Mouse (Mus musculus) gastrocnemius, adult 18-20 months (tissue): ENCODE measurements around the gene Ednrb. TPM values are rescaled to one million over a fixed set of nuclear protein-coding genes. Genes with fewer than 3 reads are reported as not detected.
"Not testable (repeated sequence)": the region's sequence is repeated elsewhere in the genome, so short reads cannot be mapped to it uniquely, and the experiment has no call there.

ENCODE experiments used
- DNase-seq: peaks from one replicate; pipeline ENCODE4 v3.0.0; 2021; ENCODE audit warnings: low spot score
- total RNA-seq, 2 experiments: library from RNA; stranded (reverse); gene quantifications; 2 replicates each; pipeline ENCODE4 v1.2.3; 2021

Ednrb gene
- total RNA-seq, 2 experiments from 2014 or later: 5.9 to 8.5 TPM

DNA sequence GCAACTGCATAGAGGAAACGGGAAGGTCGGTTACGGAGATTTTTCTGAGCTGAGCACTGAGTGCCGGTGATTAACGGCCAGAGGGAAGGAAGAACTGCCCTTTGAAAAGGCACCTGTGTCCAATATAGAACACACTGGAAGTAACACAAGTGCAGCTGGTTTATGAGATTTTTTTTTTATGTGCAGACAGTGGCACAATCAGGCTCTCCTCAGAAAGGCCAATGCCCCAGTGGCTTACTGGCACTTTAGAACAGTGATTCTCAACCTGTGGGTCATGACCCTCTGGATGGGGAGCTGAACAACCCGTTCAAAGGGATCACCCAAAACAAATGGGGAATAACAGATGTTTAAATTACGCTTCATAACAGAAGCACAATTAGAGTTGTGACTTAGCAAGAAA is 20.7 kb downstream of the Ednrb start:
- no peak for DNase-seq

DNA sequence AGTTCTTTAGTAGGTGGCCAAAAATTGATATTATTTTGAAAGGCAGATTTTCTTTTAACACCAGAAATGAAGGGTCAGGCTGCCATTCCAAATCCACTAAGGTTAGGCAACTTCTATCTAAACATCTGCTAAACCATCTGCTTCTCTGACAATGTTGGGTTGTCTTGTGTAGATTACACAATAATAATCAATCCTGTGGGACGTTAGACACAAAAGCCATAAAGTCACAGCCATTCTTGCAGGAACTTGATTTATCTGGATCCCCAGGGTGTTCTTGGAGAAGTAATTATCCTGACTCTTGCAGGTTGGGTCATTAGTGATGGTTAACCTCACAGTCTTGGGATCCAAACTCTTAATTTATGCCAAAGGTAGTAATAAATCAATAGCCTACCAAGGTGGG is 21.6 kb downstream of the Ednrb start:
- no peak for DNase-seq

DNA sequence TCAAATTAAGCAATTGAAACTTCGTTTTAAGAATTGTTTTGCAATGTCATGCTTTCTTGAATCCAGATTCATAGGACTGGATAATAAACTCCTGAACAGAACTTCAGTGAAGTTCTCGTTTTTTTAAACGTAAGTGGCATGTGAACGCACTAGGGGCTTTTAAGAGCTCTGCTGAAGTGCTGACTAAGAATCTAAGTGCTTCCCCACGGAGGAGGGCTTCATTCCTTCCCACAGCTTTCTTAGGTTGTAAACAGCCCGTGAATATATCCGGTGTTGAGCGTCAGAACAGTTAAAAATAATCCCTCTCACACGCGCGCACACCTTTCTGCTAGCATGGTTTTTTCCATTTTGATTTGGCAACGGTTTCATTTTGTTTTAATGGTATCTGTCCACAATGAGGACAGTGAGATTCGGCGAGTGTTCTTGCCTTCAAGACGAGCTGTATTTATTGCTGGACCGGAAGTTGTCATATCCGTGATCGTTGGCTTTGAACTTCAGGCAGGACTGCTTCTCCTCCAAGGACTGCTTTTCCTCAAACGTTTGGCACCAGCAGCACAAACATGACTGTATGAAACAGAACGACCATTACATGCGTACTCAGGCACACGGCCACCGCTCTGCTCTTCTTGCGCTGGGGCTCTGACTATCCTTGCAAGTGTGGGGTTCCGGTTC is 27.4 kb downstream of the Ednrb start:
- DNase-seq: peak; percentile 12

DNA sequence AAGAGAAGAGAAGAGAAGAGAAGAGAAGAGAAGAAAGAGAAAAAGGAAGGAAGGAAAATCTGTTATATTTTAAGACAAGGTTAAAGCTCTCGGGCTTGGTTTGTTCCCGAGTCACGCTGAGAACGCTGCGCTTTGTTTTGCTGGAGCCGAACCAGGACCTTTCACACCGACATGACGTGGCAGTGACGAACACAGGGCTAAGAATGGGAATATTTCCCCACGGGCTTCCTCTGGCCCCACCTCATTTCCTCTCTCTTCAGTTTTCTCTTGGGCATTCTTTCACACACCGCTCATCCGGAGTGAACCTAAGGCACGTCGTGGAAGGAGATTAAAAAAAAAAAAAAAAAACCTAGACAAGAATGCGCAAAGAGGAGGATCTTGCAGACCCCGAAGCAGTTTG is 28.7 kb downstream of the Ednrb start:
- DNase-seq: peak; percentile 44

DNA sequence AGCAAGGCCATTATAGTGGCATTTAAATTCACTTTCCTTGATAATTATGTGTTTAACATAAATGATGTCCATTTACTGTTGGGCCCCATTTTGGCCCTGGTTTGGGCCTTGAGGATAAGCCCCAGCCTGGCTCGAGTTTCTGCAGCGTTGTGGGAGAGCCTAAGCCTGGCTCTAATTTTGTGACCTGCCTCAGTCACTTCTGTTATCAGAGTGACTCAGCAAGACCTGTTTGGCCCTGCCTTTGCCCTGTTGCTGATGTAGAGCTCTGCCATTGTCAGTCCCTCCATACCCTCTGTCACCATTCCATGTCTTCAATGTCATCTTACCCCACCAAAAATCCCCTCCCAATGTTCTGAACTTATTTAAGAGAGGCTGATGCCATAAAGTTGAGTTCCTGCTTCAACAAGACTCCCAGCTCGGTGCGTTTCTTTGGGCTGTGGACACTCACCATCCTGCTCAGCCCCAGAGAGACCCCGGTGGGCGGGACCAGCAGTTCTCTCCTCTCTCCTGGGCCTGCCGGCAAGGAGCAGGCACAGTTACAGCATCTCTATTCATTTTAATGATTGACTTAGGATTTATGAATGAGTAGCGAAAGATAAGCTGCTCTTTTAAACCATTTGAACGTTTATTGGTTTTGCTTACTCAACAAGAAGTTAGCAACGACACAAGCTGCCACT is 30.0 kb downstream of the Ednrb start:
- no peak for DNase-seq

DNA sequence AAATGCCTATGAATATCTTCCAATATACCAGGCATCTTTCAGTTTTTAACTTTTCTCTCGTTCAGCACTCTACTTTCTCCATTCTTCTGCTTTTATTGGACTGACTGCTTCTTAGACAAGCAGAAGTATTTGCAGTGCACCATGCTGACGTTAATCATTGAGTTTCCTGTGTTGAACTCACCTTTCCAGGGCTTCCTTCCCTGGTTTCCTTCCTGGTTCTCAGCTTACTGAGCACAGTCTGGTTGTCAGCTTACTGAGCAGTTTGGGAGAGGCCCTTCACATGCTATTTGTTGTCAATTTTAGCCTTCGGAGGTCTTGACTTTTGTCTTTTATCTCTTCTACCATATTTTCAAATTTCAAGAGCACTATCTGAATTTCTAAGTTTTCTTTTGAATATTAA is 31.0 kb downstream of the Ednrb start:
- no peak for DNase-seq

DNA sequence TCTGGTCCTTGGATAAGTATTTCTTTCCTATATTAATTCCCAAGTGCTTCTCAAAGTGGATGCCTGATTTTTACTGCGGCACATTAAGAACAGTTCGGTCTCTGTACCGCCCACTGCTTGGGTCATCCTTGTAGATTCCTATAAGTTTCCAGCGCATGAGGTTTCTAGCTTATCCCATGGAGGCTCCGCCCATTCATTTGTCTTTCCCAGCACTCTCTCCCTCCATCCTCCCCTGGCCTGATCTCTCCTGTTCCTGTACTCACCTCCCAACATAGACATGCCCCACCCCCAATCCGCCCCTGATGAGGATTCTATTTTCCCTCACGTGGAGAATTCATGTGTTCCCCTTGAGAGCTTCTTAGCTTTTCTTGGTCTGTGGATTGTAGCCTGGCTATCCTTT is 32.9 kb downstream of the Ednrb start:
- no peak for DNase-seq

DNA sequence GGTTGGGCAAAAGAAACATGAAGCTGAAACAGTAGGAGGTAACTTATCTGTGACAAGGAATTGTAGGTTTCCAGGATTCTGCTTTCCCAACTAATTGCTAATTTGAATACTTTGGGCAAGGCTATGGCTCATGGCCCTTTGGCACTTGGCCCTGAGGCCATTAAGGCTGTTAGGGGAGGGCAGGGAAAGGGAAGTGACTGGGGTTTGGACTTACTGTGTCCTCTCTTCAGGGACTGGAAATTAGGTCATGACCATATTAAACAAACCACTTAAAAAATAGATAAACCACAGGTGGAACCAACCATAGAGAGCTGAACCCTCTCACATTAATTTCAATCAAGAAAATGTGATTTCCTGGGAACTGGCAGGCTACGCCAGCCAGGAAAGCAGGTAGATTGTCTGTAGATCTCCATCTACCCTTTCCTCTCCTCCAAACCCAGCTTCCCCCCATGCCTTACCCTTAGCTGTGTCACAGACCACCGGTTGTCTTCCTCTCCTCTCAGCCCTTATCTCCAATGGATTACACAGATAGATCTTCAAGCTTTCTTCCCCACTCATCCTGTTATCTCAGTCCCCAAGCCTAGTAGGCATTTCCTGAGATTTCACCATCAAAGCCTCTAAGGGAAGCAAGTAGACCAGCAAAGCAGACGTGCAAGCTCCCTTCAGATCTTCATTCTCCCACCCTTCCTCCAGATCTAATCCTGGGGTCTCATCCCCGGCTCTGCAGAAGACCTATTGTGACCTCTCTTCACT is 40.1 kb downstream of the Ednrb start:
- DNase-seq: no peak

DNA sequence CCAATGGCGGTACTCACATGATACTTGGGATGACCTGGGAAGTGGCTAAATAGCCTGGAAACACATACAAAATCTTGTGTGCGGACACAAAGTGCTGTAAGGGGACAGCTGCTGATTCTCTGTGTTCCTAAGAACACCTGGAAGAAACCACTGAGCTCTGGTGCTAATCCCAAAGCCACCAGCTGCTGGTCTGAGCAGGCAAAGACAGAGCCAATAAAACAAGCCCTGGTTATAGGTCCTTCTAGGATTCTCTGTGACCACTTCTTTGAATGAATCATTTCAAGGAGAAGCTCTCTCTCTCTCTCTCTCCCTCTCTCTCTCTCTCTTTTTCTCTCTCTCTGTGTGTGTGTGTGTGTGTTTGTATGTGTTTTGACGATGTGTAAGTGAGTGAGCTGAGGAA is 47.1 kb downstream of the Ednrb start:
- DNase-seq: no peak

DNA sequence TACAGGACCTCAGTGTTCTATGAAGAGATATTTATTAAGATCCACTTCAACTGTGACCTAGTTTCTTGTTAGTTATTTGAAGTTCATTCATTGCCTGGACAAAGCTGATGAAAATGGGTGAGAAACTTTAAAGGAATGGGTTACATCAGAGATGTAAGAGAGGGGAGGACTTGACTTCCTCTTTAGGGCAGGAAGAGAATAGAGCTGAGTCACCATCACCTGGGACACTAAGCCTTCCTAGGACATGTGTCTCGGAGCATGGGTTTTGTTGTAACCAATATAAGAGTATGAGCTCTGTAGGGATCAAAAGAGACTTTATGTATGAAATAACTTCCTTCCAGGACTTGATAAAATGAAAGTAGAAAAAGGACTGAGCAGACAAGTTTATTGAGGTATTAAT is 48.6 kb downstream of the Ednrb start:
- no peak for DNase-seq

DNA sequence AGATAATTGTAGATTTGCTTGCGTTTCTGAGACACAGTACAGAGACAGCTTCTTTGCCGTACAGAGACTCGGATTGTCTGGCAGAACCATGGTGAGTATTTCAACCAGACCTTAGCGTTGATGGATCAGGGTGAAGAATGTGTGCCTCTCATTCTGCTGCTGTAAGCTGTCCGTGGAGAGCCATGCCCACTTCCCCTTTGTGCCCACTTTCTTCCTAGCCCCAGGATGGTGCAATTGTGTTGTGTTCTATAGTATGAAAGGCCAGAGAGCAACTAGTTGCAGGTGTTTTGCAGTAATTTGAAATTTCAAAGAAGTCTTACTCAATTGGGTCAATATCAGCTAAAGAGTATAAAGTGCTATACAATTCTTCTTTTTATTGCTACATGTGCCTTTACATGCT is 50.8 kb downstream of the Ednrb start:
- DNase-seq: no peak

DNA sequence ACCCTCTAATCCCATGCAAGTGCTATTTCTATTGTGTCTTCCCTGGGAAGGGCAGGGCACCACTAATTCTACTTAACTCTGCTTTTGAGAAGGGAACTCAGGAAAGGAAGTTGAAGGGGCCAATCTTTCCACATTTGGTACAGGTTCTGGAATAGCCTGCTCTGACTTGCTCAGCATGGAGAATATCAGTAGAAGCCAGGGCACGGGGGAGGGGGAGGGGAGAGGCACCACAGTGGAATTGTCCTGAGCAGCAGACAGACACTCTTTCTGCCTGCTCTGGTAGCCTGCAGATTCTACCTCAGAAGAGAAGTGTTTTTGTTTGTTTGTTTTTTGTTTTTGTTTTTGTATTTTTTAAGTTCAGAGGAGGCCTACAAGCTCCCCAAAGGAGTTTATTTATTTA is 51.5 kb downstream of the Ednrb start:
- no peak for DNase-seq

DNA sequence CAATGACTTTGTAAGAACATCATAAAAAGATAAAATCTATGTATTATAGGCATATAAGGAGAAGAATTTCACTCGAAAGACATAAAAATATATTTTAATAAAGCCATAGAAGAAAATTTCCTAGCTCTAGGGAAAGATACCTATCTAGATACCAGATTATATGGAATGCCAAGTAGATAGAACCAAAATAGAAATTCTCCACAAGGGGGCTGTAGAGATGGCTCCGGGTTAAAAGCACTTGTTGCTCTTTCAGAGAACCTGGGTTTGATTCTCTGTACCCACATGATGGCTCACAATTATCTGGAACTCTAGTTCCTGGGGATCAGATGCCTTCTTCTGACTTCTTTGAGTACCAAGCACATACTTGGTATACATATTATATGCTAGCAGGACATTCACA is 56.7 kb downstream of the Ednrb start:
- no peak for DNase-seq

DNA sequence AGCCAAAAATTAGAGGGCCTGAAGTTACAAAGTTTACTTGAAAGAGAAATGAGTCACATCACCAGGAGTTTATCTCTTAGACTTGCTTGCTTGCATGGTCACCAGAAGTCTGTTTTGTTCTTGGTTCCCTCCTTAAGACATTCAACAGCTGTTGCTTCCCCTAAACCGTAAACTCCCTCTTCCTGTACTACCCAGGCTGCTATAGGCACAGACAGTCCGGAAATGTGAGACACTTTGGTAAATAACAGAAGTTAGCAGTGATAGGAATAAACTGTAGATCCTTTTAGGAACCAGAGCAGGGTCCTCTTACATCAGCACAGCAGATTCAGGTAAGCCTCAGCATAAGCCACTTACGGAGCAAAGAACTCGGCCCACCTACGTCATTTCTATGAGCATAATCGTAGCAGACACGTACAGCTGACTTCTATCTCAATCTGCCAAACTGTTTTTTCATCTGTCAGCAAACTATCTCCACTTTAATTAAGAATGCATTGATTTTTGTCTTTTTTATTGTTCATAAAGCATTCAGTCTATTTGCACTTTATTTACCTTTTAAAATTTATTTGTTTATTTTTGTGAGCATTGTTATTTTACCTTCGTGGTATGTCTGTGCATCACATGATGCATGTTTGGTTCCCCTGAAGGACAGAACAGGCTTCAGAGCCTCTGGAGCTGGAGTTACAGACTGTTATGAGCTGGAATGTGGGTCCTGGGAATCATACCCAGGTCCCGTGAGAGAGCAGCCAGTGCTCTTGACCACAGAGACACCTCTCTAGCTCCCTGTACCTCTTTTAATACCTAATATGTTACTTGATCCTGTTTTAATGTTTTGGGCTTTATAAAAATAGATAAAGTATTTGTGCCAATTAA is 58.9 kb downstream of the Ednrb start:
- no peak for DNase-seq

DNA sequence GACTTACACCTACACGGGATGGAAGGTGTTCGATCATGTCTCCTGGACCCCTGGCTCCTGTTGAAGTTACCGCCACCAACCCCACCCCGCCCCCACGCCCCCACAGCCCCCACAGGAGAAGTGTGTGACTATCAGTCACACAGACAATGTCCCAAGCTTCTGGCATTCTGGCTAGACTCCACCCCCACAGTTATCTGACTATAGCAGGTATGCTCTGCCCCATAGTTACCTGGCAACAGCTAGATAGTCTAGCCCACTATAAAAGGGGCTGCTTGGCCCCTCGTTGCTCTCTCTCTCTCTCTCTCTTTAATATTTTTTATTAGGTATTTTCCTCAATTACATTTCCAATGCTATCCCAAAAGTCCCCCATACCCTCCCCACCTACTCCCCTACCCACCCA is 63.9 kb downstream of the Ednrb start:
- DNase-seq: not testable (repeated sequence)

DNA sequence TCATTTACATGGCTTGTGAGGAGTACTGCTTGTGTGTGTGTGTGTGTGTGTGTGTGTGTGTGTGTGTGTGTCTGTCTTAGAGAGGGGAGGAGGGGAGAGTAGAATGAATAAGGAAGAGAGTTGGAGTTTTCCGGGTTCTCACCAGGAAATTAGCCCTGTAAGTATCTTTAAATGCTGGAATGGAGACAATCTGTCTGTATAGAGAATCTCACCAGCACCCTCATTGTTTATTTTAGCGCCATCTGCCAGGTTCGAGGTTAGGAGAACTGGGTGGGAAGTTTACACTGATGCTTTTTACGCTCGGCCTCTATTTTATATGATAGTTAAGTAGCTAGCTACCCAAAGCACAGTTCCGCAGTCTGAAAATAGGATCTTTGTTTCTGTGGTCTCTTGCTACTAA is 64.9 kb downstream of the Ednrb start:
- DNase-seq: no peak

DNA sequence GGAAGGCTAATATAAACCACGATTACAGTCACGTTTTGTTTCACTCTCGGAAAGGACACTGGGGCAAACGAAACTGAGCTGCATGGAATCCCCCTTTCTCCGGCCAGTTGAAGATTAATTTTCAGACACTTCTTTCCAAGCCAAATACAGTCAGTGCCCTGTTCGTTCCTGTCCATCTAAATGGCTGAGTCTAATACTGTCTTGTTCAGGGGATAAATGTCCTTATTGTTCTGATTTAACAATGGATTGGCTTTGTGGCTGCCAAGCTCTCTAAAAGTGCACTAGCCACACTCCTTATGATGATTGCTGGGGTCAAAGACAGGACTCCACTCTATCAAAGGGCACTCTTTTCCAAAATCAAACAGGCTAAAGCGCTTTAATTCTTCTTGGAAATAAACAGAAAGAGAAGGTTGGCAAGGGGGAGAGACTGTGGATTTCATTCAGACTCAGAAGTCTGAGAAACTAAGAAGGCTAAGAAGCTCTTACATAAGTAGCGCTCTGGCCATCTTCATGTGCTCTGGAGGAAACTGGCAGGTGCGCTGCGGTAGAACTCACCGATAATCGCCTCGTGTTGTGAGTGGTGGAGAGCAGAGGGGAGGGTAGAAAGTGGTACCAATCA is 65.6 kb downstream of the Ednrb start:
- no peak for DNase-seq

DNA sequence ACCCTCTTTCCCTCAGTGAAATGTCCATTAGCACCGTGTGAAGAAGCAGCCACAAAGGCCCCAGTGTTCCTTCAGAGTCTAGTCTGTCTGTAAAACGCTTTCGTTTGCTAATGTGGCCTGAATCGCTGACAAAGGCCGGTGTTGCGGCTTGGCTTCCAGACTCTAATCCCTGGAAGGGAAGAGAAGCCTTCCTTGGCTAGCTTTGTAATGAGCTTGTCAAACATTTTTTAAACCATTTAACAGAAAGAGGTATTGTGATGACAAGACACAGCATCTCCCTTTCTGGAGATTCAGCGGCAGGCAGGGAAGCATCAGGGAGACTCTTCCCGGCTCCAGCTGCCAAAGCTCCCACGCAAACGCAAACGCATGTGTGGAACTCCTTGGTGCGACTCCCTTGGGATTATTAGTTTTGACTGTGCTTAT is 66.2 kb downstream of the Ednrb start:
- no peak for DNase-seq

DNA sequence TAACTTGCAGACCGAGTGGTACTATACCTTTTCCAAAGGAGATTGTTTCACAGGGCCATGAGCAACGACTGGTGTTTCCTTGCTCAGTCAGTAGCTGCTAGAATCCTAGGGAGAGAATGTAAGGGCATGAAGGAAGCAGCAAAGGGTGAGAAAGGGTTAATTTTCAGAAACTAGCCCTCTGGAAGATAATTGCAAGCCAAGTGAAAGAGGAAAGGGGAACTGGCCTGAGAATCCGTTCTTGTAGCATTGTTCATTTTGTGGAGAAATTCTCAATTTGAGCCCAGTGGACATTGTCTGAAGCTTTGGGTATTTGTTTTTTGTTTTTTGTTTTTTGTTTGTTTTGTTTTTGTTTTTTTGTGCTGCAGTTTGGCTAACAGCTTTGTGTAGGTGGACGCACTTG is 66.8 kb downstream of the Ednrb start:
- DNase-seq: no peak

DNA sequence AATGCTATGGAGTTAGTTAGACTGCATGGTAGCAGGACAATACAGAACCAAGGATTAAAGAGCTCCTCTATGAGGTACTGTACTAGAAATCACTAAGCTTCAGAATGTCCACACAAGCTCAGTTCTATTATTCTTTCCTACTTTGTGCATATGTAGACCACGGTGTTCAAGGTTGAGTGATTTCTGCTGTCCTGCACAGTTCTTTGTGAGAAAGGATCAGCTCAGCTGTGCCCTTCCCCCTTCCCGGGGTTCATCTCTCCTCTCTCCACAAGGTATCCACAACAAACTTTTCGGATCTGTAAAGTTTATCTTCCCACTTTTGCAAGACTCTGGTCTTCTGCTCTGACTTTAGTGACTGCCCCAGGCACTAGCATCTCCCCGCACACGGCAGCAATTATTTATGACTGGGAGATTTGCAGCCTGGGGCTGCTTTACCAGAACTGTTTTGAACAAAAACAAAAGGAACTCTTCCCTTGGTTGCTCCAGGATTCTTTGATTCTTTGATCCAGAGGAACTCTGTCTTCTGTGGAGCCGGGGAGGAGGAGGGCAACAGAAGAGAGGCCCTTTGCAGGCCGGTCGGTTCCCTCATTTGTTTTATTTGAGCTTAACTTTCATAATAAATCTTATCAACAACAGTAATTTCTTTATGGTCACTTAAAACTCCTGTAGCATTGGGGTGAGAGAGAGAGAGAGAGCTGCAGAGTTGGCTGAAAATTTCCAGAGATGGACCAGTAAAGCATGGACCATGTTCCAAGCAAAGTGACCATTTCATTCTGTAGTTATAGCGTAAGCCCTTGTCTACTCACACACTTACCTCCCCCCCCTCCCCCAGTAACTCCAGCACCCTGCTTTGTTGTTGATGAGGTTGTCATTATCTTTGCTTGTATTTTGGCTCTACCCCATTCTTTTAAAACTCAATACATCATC is 74.6 kb downstream of the Ednrb start:
- DNase-seq: no peak
